Mouse (Mus musculus): ENCODE data around the gene Mpl.

- no peak for TF ChIP-seq POLR2A (IDR thresholded peaks at IDR 0.05; ENCODE audit: insufficient read depth, low read depth, low read length)
- TF ChIP-seq CTCF (IDR thresholded peaks at IDR 0.05), result no peak
- TF ChIP-seq EP300 (IDR thresholded peaks at IDR 0.05; ENCODE audit: insufficient read depth, low read depth, low read length), result no peak
Observed at GRCm38 (mm10) chr4:118429215-118429895, 28.0 kb downstream of the Mpl start.

Measured in heart, adult 2 months (tissue).